Mouse (Mus musculus) thymus, adult 2 months (tissue): ENCODE data around the gene Map1b. TPM values are rescaled to one million over a fixed set of nuclear protein-coding genes. Genes with fewer than 3 reads are reported as not detected.

Source experiments
- DNase-seq: peaks from one replicate; pipeline ENCODE4 v3.0.0; 2021
- H3K27ac ChIP-seq: fragments of 200-500 bp; 2 replicates; pipeline ENCODE4 v1.5.1; 2012; ENCODE audit warnings: low read length, control low read depth; ENCODE audit not compliant: control insufficient read depth, insufficient read depth
- H3K27me3 ChIP-seq: fragments of 200-500 bp; 2 replicates; pipeline ENCODE4 v1.6.1; 2012; ENCODE audit warnings: mild to moderate bottlenecking, low read length, moderate library complexity, mixed read lengths; ENCODE audit not compliant: control insufficient read depth, insufficient read depth
- H3K36me3 ChIP-seq: fragments of 200-500 bp; 2 replicates; pipeline ENCODE4 v1.6.1; 2012; ENCODE audit warnings: mild to moderate bottlenecking, low read length, moderate library complexity; ENCODE audit not compliant: control insufficient read depth, insufficient read depth
- H3K4me1 ChIP-seq: fragments of 200-500 bp; replicated peaks from 2 replicates; pipeline ENCODE4 v1.6.1; 2012; ENCODE audit warnings: low read length; ENCODE audit not compliant: control insufficient read depth, insufficient read depth
- H3K4me3 ChIP-seq: fragments of 200-500 bp; 2 replicates; pipeline ENCODE4 v1.5.1; 2012; ENCODE audit warnings: mild to moderate bottlenecking, low read length, control low read depth, moderate library complexity; ENCODE audit not compliant: control insufficient read depth, insufficient read depth
- CTCF ChIP-seq: fragments of 200-500 bp; IDR thresholded peaks from 2 replicates; pipeline ENCODE4 v1.5.1; 2012; ENCODE audit warnings: mild to moderate bottlenecking, control low read depth, low read length, moderate library complexity, borderline replicate concordance; ENCODE audit not compliant: control insufficient read depth, poor library complexity, insufficient read depth; ENCODE audit errors: extremely low read depth
- POLR2A ChIP-seq: fragments of 200-500 bp; IDR thresholded peaks from 2 replicates; pipeline ENCODE4 v1.6.1; 2012; ENCODE audit warnings: mild to moderate bottlenecking, low read length, control low read depth, moderate library complexity; ENCODE audit not compliant: control insufficient read depth, poor library complexity, insufficient read depth; ENCODE audit errors: extremely low read depth
- WGBS: fragments of 180-500 bp; shearing (Covaris S2); methylation state at CpG from one replicate; pipeline ENCODE4 v1.1.7; 2018; 5-methylcytosine and 5-hydroxymethylcytosine counted together
- polyA plus RNA-seq: library from polyadenylated mRNA; depleted of rRNA; stranded (reverse); fragments of >200 nt; gene quantifications from 2 replicates; pipeline ENCODE4 v1.2.3, GENCODE M21; 2012

Gene Map1b
- polyA plus RNA-seq, 1 experiment, result 0.92 TPM

GRCm38 (mm10) chr13:99502911-99503310, 13.4 kb downstream of the Map1b start:
- Histone ChIP-seq H3K27me3 (no peaks in the 10 kb centered on the region), H3K4me1 (peaks cover 10% of the 10 kb centered on the region), H3K36me3 (no peaks in the 10 kb centered on the region), H3K27ac (no peak overlapping the region), H3K4me3 (no peak overlapping the region)
- TF ChIP-seq CTCF (no peak), POLR2A (no peak)
- WGBS, result 16% methylated on average over 7 of the region's 7 CpGs
- DNase-seq, result no peak

GRCm38 (mm10) chr13:99502126-99502744, 14.1 kb downstream of the Map1b start:
- no peak for DNase-seq
- TF ChIP-seq CTCF, result no peak
- no peak for TF ChIP-seq POLR2A
- Histone ChIP-seq H3K4me3 (no peak overlapping the region), H3K4me1 (peaks cover 10% of the 10 kb centered on the region), H3K27ac (no peak overlapping the region), H3K27me3 (no peaks in the 10 kb centered on the region), H3K36me3 (no peaks in the 10 kb centered on the region)
- WGBS, result 37% methylated on average over 13 of the region's 13 CpGs

- Histone ChIP-seq H3K4me1 (peaks cover 10% of the 10 kb centered on the region), H3K27me3 (no peaks in the 10 kb centered on the region), H3K4me3 (no peak overlapping the region), H3K27ac (no peak overlapping the region), H3K36me3 (no peaks in the 10 kb centered on the region)
- 91% methylated on average over 7 of the region's 7 CpGs for WGBS
- DNase-seq, result no peak
- TF ChIP-seq POLR2A (no peak), CTCF (no peak)
Measured at GRCm38 (mm10) chr13:99501393-99501792, 14.9 kb downstream of the Map1b start.

- DNase-seq, result no peak
- TF ChIP-seq CTCF (no peak), POLR2A (no peak)
- 84% methylated on average over 3 of the region's 3 CpGs for WGBS
- H3K27ac ChIP-seq, result no peak overlapping the region
- no peaks in the 10 kb centered on the region for H3K36me3 ChIP-seq
- H3K4me1 ChIP-seq, result peaks cover 10% of the 10 kb centered on the region
- H3K4me3 ChIP-seq, result no peak overlapping the region
- no peaks in the 10 kb centered on the region for H3K27me3 ChIP-seq
Measured at GRCm38 (mm10) chr13:99500609-99501008, 15.7 kb downstream of the Map1b start.

- 91% methylated on average over 9 of the region's 9 CpGs for WGBS
- Histone ChIP-seq H3K27me3 (no peaks in the 10 kb centered on the region), H3K36me3 (no peaks in the 10 kb centered on the region), H3K4me3 (no peak overlapping the region), H3K4me1 (peaks cover 10% of the 10 kb centered on the region), H3K27ac (no peak overlapping the region)
- no peak for DNase-seq
- TF ChIP-seq POLR2A, result no peak
- no peak for TF ChIP-seq CTCF
Measured at GRCm38 (mm10) chr13:99499764-99500163, 16.6 kb downstream of the Map1b start.

- WGBS, result 82% methylated on average over 7 of the region's 7 CpGs
- no peak overlapping the region for H3K27ac ChIP-seq
- H3K4me3 ChIP-seq, result no peak overlapping the region
- H3K36me3 ChIP-seq, result no peaks in the 10 kb centered on the region
- no peaks in the 10 kb centered on the region for H3K27me3 ChIP-seq
- DNase-seq, result no peak
- H3K4me1 ChIP-seq, result no peaks in the 10 kb centered on the region
- no peak for TF ChIP-seq CTCF
- TF ChIP-seq POLR2A, result no peak
Measured at GRCm38 (mm10) chr13:99496106-99496505, 20.2 kb downstream of the Map1b start.

- 94% methylated on average over 10 of the region's 10 CpGs for WGBS
- TF ChIP-seq CTCF (no peak), POLR2A (no peak)
- no peak overlapping the region for H3K4me3 ChIP-seq
- no peaks in the 10 kb centered on the region for H3K36me3 ChIP-seq
- H3K27ac ChIP-seq, result no peak overlapping the region
- no peaks in the 10 kb centered on the region for H3K27me3 ChIP-seq
- DNase-seq, result no peak
- no peaks in the 10 kb centered on the region for H3K4me1 ChIP-seq
Measured at GRCm38 (mm10) chr13:99494416-99494815, 21.9 kb downstream of the Map1b start.
